Mouse (Mus musculus) limb, embryonic 14.5 days (tissue): ENCODE results near the gene Kcnk13. TPM values are rescaled to one million over a fixed set of nuclear protein-coding genes. Genes with fewer than 3 reads are reported as not detected.

Source experiments
- ATAC-seq: fragments of 200-750 bp; cut with Nextera tagmentation; 2 replicates; pipeline ENCODE4 v1.8.0; 2017; ENCODE audit warnings: low read depth, moderate number of reproducible peaks, moderate TSS enrichment; ENCODE audit not compliant: low FRiP score
- DNase-seq: peaks from one replicate; pipeline ENCODE4 v3.0.0-alpha.2; 2015; ENCODE audit warnings: low spot score
- H3K27ac ChIP-seq: fragments of 300-500 bp; sonication (generic); replicated peaks from 2 replicates; pipeline ENCODE4 v1.5.1; 2014; ENCODE audit warnings: low read depth, mild to moderate bottlenecking, low read length, moderate library complexity, mixed read lengths
- H3K27me3 ChIP-seq: fragments of 300-500 bp; sonication (generic); 2 replicates; pipeline ENCODE4 v1.6.1; 2014; ENCODE audit warnings: low read length, mixed read lengths; ENCODE audit not compliant: control insufficient read depth, insufficient read depth
- H3K36me3 ChIP-seq: fragments of 300-500 bp; sonication (generic); 2 replicates; pipeline ENCODE4 v1.6.1; 2014; ENCODE audit warnings: mild to moderate bottlenecking, low read length, moderate library complexity, mixed read lengths; ENCODE audit not compliant: control insufficient read depth, insufficient read depth
- H3K4me1 ChIP-seq: fragments of 300-500 bp; sonication (generic); 2 replicates; pipeline ENCODE4 v1.6.1; 2014; ENCODE audit warnings: antibody characterized with exemption, low read length, mixed read lengths; ENCODE audit not compliant: control insufficient read depth, insufficient read depth
- H3K4me2 ChIP-seq: fragments of 300-500 bp; sonication (generic); replicated peaks from 2 replicates; pipeline ENCODE4 v1.6.1; 2014; ENCODE audit warnings: low read depth, mild to moderate bottlenecking, low read length, moderate library complexity; ENCODE audit not compliant: severe bottlenecking
- H3K4me3 ChIP-seq: fragments of 300-500 bp; sonication (generic); replicated peaks from 2 replicates; pipeline ENCODE4 v1.5.1; 2014; ENCODE audit warnings: low read length
- H3K9ac ChIP-seq: fragments of 300-500 bp; sonication (generic); 2 replicates; pipeline ENCODE4 v1.6.1; 2014; ENCODE audit warnings: mild to moderate bottlenecking, low read depth, low read length, moderate library complexity; ENCODE audit not compliant: severe bottlenecking
- H3K9me3 ChIP-seq: fragments of 300-500 bp; sonication (generic); 2 replicates; pipeline ENCODE4 v1.6.1; 2016; ENCODE audit warnings: low read length; ENCODE audit not compliant: control insufficient read depth
- POLR2A ChIP-seq: fragments of 200-500 bp; IDR thresholded peaks from 2 replicates; pipeline ENCODE4 v1.8.0; 2012; ENCODE audit warnings: inconsistent platforms, mild to moderate bottlenecking, moderate library complexity, borderline replicate concordance; ENCODE audit not compliant: insufficient read depth, insufficient read length; ENCODE audit errors: extremely low read depth
- WGBS: fragments of 180-500 bp; shearing (Covaris S2); extraction: QIAGEN DNeasy Blood & Tissue Kit; methylation state at CpG from one replicate; pipeline ENCODE4 v1.1.7; 2014; 5-methylcytosine and 5-hydroxymethylcytosine counted together
- polyA plus RNA-seq, 2 experiments: library from polyadenylated mRNA; depleted of rRNA in 1 of 2; stranded (reverse) in 1 of 2; unstranded in 1 of 2; fragments of >200 nt; fragmentation: Nextera tagmentation in 1 of 2; extraction: Ambion mirVana in 1 of 2; gene quantifications; 2 replicates each; pipeline versions ENCODE4 v1.2.1 to v1.2.3; 2012 to 2014

Kcnk13 gene
- polyA plus RNA-seq, 2 experiments: 1.7 to 2.4 TPM

- H3K27ac ChIP-seq: no peak overlapping the region
- H3K4me2 ChIP-seq: no peak overlapping the region
- TF ChIP-seq POLR2A: no peak
- no peak overlapping the region for H3K4me3 ChIP-seq
- no peaks in the 10 kb centered on the region for H3K9me3 ChIP-seq
- H3K4me1 ChIP-seq: no peaks in the 10 kb centered on the region
- no peak overlapping the region for H3K9ac ChIP-seq
- no peaks in the 10 kb centered on the region for H3K27me3 ChIP-seq
- H3K36me3 ChIP-seq: no peaks in the 10 kb centered on the region
- DNase-seq (no peak), ATAC-seq (no peak)
- WGBS: 86% methylated on average over 4 of the region's 4 CpGs
Observed at GRCm38 (mm10) chr12:100090750-100091149, 126.5 kb downstream of the Kcnk13 start.

GRCm38 (mm10) chr12:100093046-100093445 is 128.7 kb downstream of the Kcnk13 start:
- H3K9ac ChIP-seq: no peak overlapping the region
- no peak overlapping the region for H3K4me2 ChIP-seq
- H3K4me3 ChIP-seq: no peak overlapping the region
- no peaks in the 10 kb centered on the region for H3K4me1 ChIP-seq
- no peak for DNase-seq
- 49% methylated on average over 11 of the region's 11 CpGs for WGBS
- H3K27me3 ChIP-seq: no peaks in the 10 kb centered on the region
- no peaks in the 10 kb centered on the region for H3K36me3 ChIP-seq
- H3K9me3 ChIP-seq: no peaks in the 10 kb centered on the region
- TF ChIP-seq POLR2A: no peak
- no peak overlapping the region for H3K27ac ChIP-seq
- ATAC-seq: no peak

- TF ChIP-seq POLR2A: no peak
- no peak overlapping the region for H3K4me3 ChIP-seq
- H3K36me3 ChIP-seq: no peaks in the 10 kb centered on the region
- H3K9ac ChIP-seq: no peak overlapping the region
- 34% methylated on average over 3 of the region's 3 CpGs for WGBS
- no peak overlapping the region for H3K4me2 ChIP-seq
- H3K27ac ChIP-seq: no peak overlapping the region
- ATAC-seq: peak; percentile 76
- H3K27me3 ChIP-seq: no peaks in the 10 kb centered on the region
- no peaks in the 10 kb centered on the region for H3K4me1 ChIP-seq
- no peaks in the 10 kb centered on the region for H3K9me3 ChIP-seq
- DNase-seq: peak; percentile 39
Observed at GRCm38 (mm10) chr12:100099971-100100706, 135.8 kb downstream of the Kcnk13 start.

GRCm38 (mm10) chr12:100100707-100101030 is 136.4 kb downstream of the Kcnk13 start:
- ATAC-seq: peak; percentile 56
- WGBS: 59% methylated on average over 3 of the region's 3 CpGs

GRCm38 (mm10) chr12:100101651-100102050 is 137.4 kb downstream of the Kcnk13 start:
- no peaks in the 10 kb centered on the region; the same call in 1 of the 2 replicates for H3K4me1 ChIP-seq
- H3K27ac ChIP-seq: no peak overlapping the region
- no peak overlapping the region for H3K4me2 ChIP-seq
- DNase-seq (no peak), ATAC-seq (peak; percentile 49)
- no peak overlapping the region for H3K4me3 ChIP-seq
- no peak overlapping the region for H3K9ac ChIP-seq
- H3K27me3 ChIP-seq: no peaks in the 10 kb centered on the region
- H3K9me3 ChIP-seq: no peaks in the 10 kb centered on the region
- no peaks in the 10 kb centered on the region for H3K36me3 ChIP-seq
- 60% methylated on average over 3 of the region's 3 CpGs for WGBS
- TF ChIP-seq POLR2A: no peak

More at GRCm38 (mm10) chr12:100100707-100101030, 136.4 kb downstream of the Kcnk13 start:
- Histone ChIP-seq H3K4me2 (no peak overlapping the region), H3K27ac (no peak overlapping the region), H3K9me3 (no peaks in the 10 kb centered on the region), H3K4me1 (no peaks in the 10 kb centered on the region), H3K9ac (no peak overlapping the region), H3K27me3 (no peaks in the 10 kb centered on the region), H3K4me3 (no peak overlapping the region), H3K36me3 (no peaks in the 10 kb centered on the region)
- no peak for TF ChIP-seq POLR2A
- DNase-seq: no peak
